8 mouse cellular contexts compared by ENCODE assay signal in genomic region chr2:92422388-92423135, GRCm38 (mm10). TPM values are rescaled to one million over a fixed set of nuclear protein-coding genes. Genes with fewer than 3 reads are reported as not detected.
DNase-seq lines count a peak whose midpoint lies in the region; ATAC-seq and TF ChIP-seq lines count a peak whose summit lies in the region.

No protein-coding gene starts in this region.

- no peaks in the 10 kb centered on the region for H3K9me3 ChIP-seq in intestine, postnatal 0 days (ENCODE audit: control insufficient read depth)
- no peaks in the 10 kb centered on the region for H3K9me3 ChIP-seq in intestine, embryonic 15.5 days
- no peaks in the 10 kb centered on the region for H3K9me3 ChIP-seq in CH12.LX (replicated peaks; ENCODE audit: low read length)

- H3K27me3 ChIP-seq in intestine, postnatal 0 days (replicated peaks; ENCODE audit: control insufficient read depth, insufficient read depth, low read length): no peaks in the 10 kb centered on the region
- H3K27me3 ChIP-seq in intestine, embryonic 15.5 days (replicated peaks): no peaks in the 10 kb centered on the region
- no peaks in the 10 kb centered on the region for H3K27me3 ChIP-seq in CH12.LX (replicated peaks)

- in situ Hi-C loops in CH12.LX (cut with MboI; ENCODE audit: low pct_ligation_motif_present, low pct_unique_long_range_greater_than_20kb, low sequenced_read_pairs): no loop called here

- H3K27ac ChIP-seq in intestine, postnatal 0 days (ENCODE audit: low read depth, low read length): no peak overlapping the region
- H3K27ac ChIP-seq in intestine, embryonic 15.5 days: no peak overlapping the region
- H3K27ac ChIP-seq in CH12.LX (ENCODE audit: insufficient read depth, low read depth): no peak overlapping the region

- WGBS in intestine, postnatal 0 days: 75% methylated on average over 10 of the region's 10 CpGs
- WGBS in intestine, embryonic 15.5 days: 63% methylated on average over 10 of the region's 10 CpGs

- dilution Hi-C loops in CH12.LX (cut with MboI; ENCODE audit: extremely low pct_ligation_motif_present, extremely low pct_unique_long_range_greater_than_20kb, low sequenced_read_pairs): no loop called here

- TF ChIP-seq EP300 in CH12.LX (IDR thresholded peaks at IDR 0.05; ENCODE audit: low read length): no peak

- H3K9ac ChIP-seq in intestine, postnatal 0 days (ENCODE audit: low read depth, low read length): no peak overlapping the region
- no peak overlapping the region for H3K9ac ChIP-seq in intestine, embryonic 15.5 days
- H3K9ac ChIP-seq in CH12.LX (ENCODE audit: insufficient read depth, low read depth): no peak overlapping the region

- DNase-seq in adrenal gland, adult 2 months: peak; percentile 23
- no peak for DNase-seq in adrenal gland, postnatal 4 days (ENCODE audit: low spot score in 2 of 2)
- no peak for DNase-seq in CH12.LX (ENCODE audit: extremely low read depth)
- no peak for DNase-seq in layer of hippocampus, postnatal 10 days (ENCODE audit: low spot score in 2 of 2)
- DNase-seq in right cerebral cortex, postnatal 14 days: no peak

- TF ChIP-seq CTCF in intestine, postnatal 0 days (IDR thresholded peaks at IDR 0.05; ENCODE audit: low read depth): peak; percentile 58
- peak; percentile 18 to 41; a peak in 2 of 4 replicates for TF ChIP-seq CTCF in CH12.LX (conservative IDR thresholded peaks at IDR 0.05 in 1 of 2, IDR thresholded peaks at IDR 0.05 in 1 of 2; ENCODE audit: low read depth in 2 of 2, low read length in 2 of 2)

- no peak for ATAC-seq in intestine, postnatal 0 days
- ATAC-seq in intestine, embryonic 15.5 days: no peak
- ATAC-seq in granulocyte monocyte progenitor cell, adult 5-6 weeks (replicated peaks; ENCODE audit: poor library complexity, severe bottlenecking): peak; percentile 86

- no peak for TF ChIP-seq POLR2A in CH12.LX (IDR thresholded peaks at IDR 0.05; ENCODE audit: low read depth, low read length)

- H3K4me2 ChIP-seq in intestine, postnatal 0 days (replicated peaks; ENCODE audit: low read depth): no peak overlapping the region
- no peak overlapping the region for H3K4me2 ChIP-seq in intestine, embryonic 15.5 days (replicated peaks)
- H3K4me2 ChIP-seq in CH12.LX (ENCODE audit: insufficient read depth, low read depth, poor library complexity, severe bottlenecking): no peak overlapping the region

- H3K36me3 ChIP-seq in intestine, postnatal 0 days (ENCODE audit: control insufficient read depth, insufficient read depth): peaks cover 73% of the 10 kb centered on the region
- peaks cover 38% of the 10 kb centered on the region for H3K36me3 ChIP-seq in intestine, embryonic 15.5 days
- peaks cover 85 to 100% of the 10 kb centered on the region in 2 experiments for H3K36me3 ChIP-seq in CH12.LX (replicated peaks in 1 of 2; ENCODE audit: control insufficient read depth in 1 of 2, insufficient read depth in 1 of 2, low read length in 1 of 2)

- no peak; the same call in none of the 2 replicates for TF ChIP-seq RAD21 in CH12.LX (IDR thresholded peaks at IDR 0.05; ENCODE audit: low read depth, low read length)

- no peak overlapping the region for H3K4me3 ChIP-seq in intestine, postnatal 0 days (ENCODE audit: low read depth, low read length)
- H3K4me3 ChIP-seq in intestine, embryonic 15.5 days (replicated peaks): no peak overlapping the region
- no peak overlapping the region for H3K4me3 ChIP-seq in CH12.LX (replicated peaks in 1 of 3; ENCODE audit: low read depth in 2 of 3, low read length in 2 of 3, poor library complexity in 1 of 3)

- H3K79me2 ChIP-seq in CH12.LX (replicated peaks; ENCODE audit: control insufficient read depth, extremely low read depth, insufficient read depth, poor library complexity, severe bottlenecking): peaks cover 5% of the 10 kb centered on the region; the same call in 1 of the 2 replicates

- peaks cover 11% of the 10 kb centered on the region for H3K4me1 ChIP-seq in intestine, postnatal 0 days (replicated peaks; ENCODE audit: control insufficient read depth, insufficient read depth, low read length)
- peaks cover 32% of the 10 kb centered on the region for H3K4me1 ChIP-seq in intestine, embryonic 15.5 days (replicated peaks)
- H3K4me1 ChIP-seq in CH12.LX (ENCODE audit: control insufficient read depth in 1 of 2, insufficient read depth in 2 of 2): peaks cover 0 to 14% of the 10 kb centered on the region in 2 experiments; a peak in 2 of 4 replicates

TF ChIP-seq in CH12.LX, 34 proteins besides CTCF, POLR2A, EP300 and RAD21:
- no peak; the same call in 1 of the 2 replicates for TF ChIP-seq SMC3 (IDR thresholded peaks at IDR 0.05; ENCODE audit: low read depth, low read length)
- TF ChIP-seq TBP (conservative IDR thresholded peaks at IDR 0.05; ENCODE audit: low read depth, low read length): no peak
- no peak for TF ChIP-seq NRF1 (IDR thresholded peaks at IDR 0.05; ENCODE audit: low read depth, low read length)
- TF ChIP-seq ZNF384 (IDR thresholded peaks at IDR 0.05; ENCODE audit: low read depth, low read length): no peak
- TF ChIP-seq POLR2AphosphoS2 (IDR thresholded peaks at IDR 0.05; ENCODE audit: low read depth, low read length): no peak
TF ChIP-seq in CH12.LX: peak in this region for 0.

RNA-seq across cellular contexts. Expression of gene Cry2, which starts 11.3 kb away (rescaled TPM):
- 10 to 100 TPM; 32.9 to 45.1 TPM for total RNA-seq in adrenal gland, adult 2 months (2021)
- polyA plus RNA-seq in adrenal gland, adult 2 months (2012; rRNA removed): 27.6 and 53.8 TPM in 2 replicates
- total RNA-seq in adrenal gland, postnatal 4 days (2021): 10 to 100 TPM; 58.6 to 65.8 TPM
- 10.0 and 11.7 TPM in 2 replicates for polyA plus RNA-seq in intestine, postnatal 0 days (2015; fragmentation: Nextera tagmentation; extraction: Ambion mirVana)
- 14.5 and 15.8 TPM in 2 replicates for polyA plus RNA-seq in intestine, embryonic 15.5 days (2015; fragmentation: Nextera tagmentation; extraction: Ambion mirVana)
- total RNA-seq in CH12.LX (2012; rRNA removed): 8.8 and 12.7 TPM in 2 replicates
- total RNA-seq in CH12.LX (2014; rRNA removed): 3.7 and 4.3 TPM in 2 replicates
- polyA plus RNA-seq in CH12.LX (2012; ENCODE audit: insufficient read length, low read depth): 15.2 and 15.9 TPM in 2 replicates
- 12.3 and 15.8 TPM in 2 replicates for total RNA-seq in granulocyte monocyte progenitor cell, adult 5-6 weeks (2014; fragmentation: Nextera tagmentation)
- total RNA-seq in granulocyte monocyte progenitor cell, adult 5-6 weeks (2017): 8.4 and 8.7 TPM in 2 replicates
- 10 to 100 TPM; 89.1 to 94.8 TPM for total RNA-seq in layer of hippocampus, postnatal 10 days (2021)

RNA-seq across cellular contexts. Expression of gene Mapk8ip1, which starts 21.5 kb away (rescaled TPM):
- 10 to 100 TPM; 30.2 to 34.9 TPM for total RNA-seq in adrenal gland, adult 2 months (2021)
- polyA plus RNA-seq in adrenal gland, adult 2 months (2012; rRNA removed): 60.9 and 67.1 TPM in 2 replicates
- total RNA-seq in adrenal gland, postnatal 4 days (2021): 10 to 100 TPM; 48.9 to 52.3 TPM
- polyA plus RNA-seq in intestine, postnatal 0 days (2015; fragmentation: Nextera tagmentation; extraction: Ambion mirVana): 7.2 and 7.4 TPM in 2 replicates
- polyA plus RNA-seq in intestine, embryonic 15.5 days (2015; fragmentation: Nextera tagmentation; extraction: Ambion mirVana): 19.4 and 21.3 TPM in 2 replicates
- total RNA-seq in CH12.LX (2012; rRNA removed) (4.1 and 5.4 TPM in 2 replicates), CH12.LX (2014; rRNA removed) (5.0 and 5.5 TPM in 2 replicates)
- polyA plus RNA-seq in CH12.LX (2012; ENCODE audit: insufficient read length, low read depth): 11.0 and 13.0 TPM in 2 replicates
- not detected in 2 replicates for total RNA-seq in granulocyte monocyte progenitor cell, adult 5-6 weeks (2014; fragmentation: Nextera tagmentation)
- total RNA-seq in granulocyte monocyte progenitor cell, adult 5-6 weeks (2017): not detected in 2 replicates
- total RNA-seq in layer of hippocampus, postnatal 10 days (2021): 100 to 1,000 TPM; 385 to 403 TPM

RNA-seq across cellular contexts. Expression of gene Slc35c1, which starts 37.8 kb away (rescaled TPM):
- total RNA-seq in adrenal gland, adult 2 months (2021): 10 to 100 TPM; 14.3 to 23.2 TPM
- 50.9 and 98.4 TPM in 2 replicates for polyA plus RNA-seq in adrenal gland, adult 2 months (2012; rRNA removed)
- 10 to 100 TPM; 22.7 to 23.7 TPM for total RNA-seq in adrenal gland, postnatal 4 days (2021)
- polyA plus RNA-seq in intestine, postnatal 0 days (2015; fragmentation: Nextera tagmentation; extraction: Ambion mirVana): 51.9 and 59.2 TPM in 2 replicates
- polyA plus RNA-seq in intestine, embryonic 15.5 days (2015; fragmentation: Nextera tagmentation; extraction: Ambion mirVana): 37.3 and 44.5 TPM in 2 replicates
- total RNA-seq in CH12.LX (2012; rRNA removed) (7.3 and 8.7 TPM in 2 replicates), CH12.LX (2014; rRNA removed) (2.8 and 4.1 TPM in 2 replicates)
- 18.4 and 22.7 TPM in 2 replicates for polyA plus RNA-seq in CH12.LX (2012; ENCODE audit: insufficient read length, low read depth)
- 84.7 and 86.6 TPM in 2 replicates for total RNA-seq in granulocyte monocyte progenitor cell, adult 5-6 weeks (2014; fragmentation: Nextera tagmentation)
- total RNA-seq in granulocyte monocyte progenitor cell, adult 5-6 weeks (2017): 23.4 and 23.8 TPM in 2 replicates
- 10 to 100 TPM; 17.1 to 17.2 TPM for total RNA-seq in layer of hippocampus, postnatal 10 days (2021)

RNA-seq across cellular contexts. Expression of gene 1700029I15Rik, which starts 40.2 kb away (rescaled TPM):
- total RNA-seq in adrenal gland, adult 2 months (2021): 10 to 100 TPM in 1 of 2 experiments, 1 to 10 TPM in 1; 4.9 to 14.6 TPM
- polyA plus RNA-seq in adrenal gland, adult 2 months (2012; rRNA removed): 10.5 and 15.0 TPM in 2 replicates
- total RNA-seq in adrenal gland, postnatal 4 days (2021): 10 to 100 TPM; 13.8 to 13.9 TPM
- polyA plus RNA-seq in intestine, postnatal 0 days (2015; fragmentation: Nextera tagmentation; extraction: Ambion mirVana): 2.1 and 3.1 TPM in 2 replicates
- 2.9 and 3.0 TPM in 2 replicates for polyA plus RNA-seq in intestine, embryonic 15.5 days (2015; fragmentation: Nextera tagmentation; extraction: Ambion mirVana)
- total RNA-seq in CH12.LX (2012; rRNA removed) (2.9 and 3.4 TPM in 2 replicates), CH12.LX (2014; rRNA removed) (0.39 and 0.67 TPM in 2 replicates)
- polyA plus RNA-seq in CH12.LX (2012; ENCODE audit: insufficient read length, low read depth): 3.0 and 5.0 TPM in 2 replicates
- 0.24 and 5.1 TPM in 2 replicates for total RNA-seq in granulocyte monocyte progenitor cell, adult 5-6 weeks (2014; fragmentation: Nextera tagmentation)
- 0.82 and 3.6 TPM in 2 replicates for total RNA-seq in granulocyte monocyte progenitor cell, adult 5-6 weeks (2017)
- 1 to 10 TPM; 5.1 to 5.7 TPM for total RNA-seq in layer of hippocampus, postnatal 10 days (2021)

RNA-seq across cellular contexts. Expression of gene Large2, which starts 47.9 kb away (rescaled TPM):
- 1 to 10 TPM in 1 of 2 experiments, under 1 TPM in 1; 0.45 to 1.4 TPM for total RNA-seq in adrenal gland, adult 2 months (2021)
- polyA plus RNA-seq in adrenal gland, adult 2 months (2012; rRNA removed): 1.3 and 2.2 TPM in 2 replicates
- total RNA-seq in adrenal gland, postnatal 4 days (2021): 10 to 100 TPM in 1 of 2 experiments, 1 to 10 TPM in 1; 4.7 to 12.0 TPM
- polyA plus RNA-seq in intestine, postnatal 0 days (2015; fragmentation: Nextera tagmentation; extraction: Ambion mirVana): 8.3 and 9.1 TPM in 2 replicates
- 10.0 and 11.8 TPM in 2 replicates for polyA plus RNA-seq in intestine, embryonic 15.5 days (2015; fragmentation: Nextera tagmentation; extraction: Ambion mirVana)
- total RNA-seq in CH12.LX (2012; rRNA removed): 1.4 and 1.5 TPM in 2 replicates
- 0.19 TPM in 1 of 2 replicates, not detected in the other for total RNA-seq in CH12.LX (2014; rRNA removed)
- polyA plus RNA-seq in CH12.LX (2012; ENCODE audit: insufficient read length, low read depth): 0.45 and 0.89 TPM in 2 replicates
- total RNA-seq in granulocyte monocyte progenitor cell, adult 5-6 weeks (2014; fragmentation: Nextera tagmentation): 0.75 and 2.5 TPM in 2 replicates
- 0.13 TPM in 1 of 2 replicates, not detected in the other for total RNA-seq in granulocyte monocyte progenitor cell, adult 5-6 weeks (2017)
- under 1 TPM; 0.45 to 0.64 TPM for total RNA-seq in layer of hippocampus, postnatal 10 days (2021)

Comparison
In these comparisons a context has a peak if more than half of its experiments do, and no peak if none do; other contexts are left out.
1. RNA of gene Mapk8ip1, which starts 21.5 kb away (total RNA-seq): 385 to 403 TPM in layer of hippocampus, postnatal 10 days; 48.9 to 52.3 TPM in adrenal gland, postnatal 4 days, 30.2 to 34.9 TPM in adrenal gland, adult 2 months, 4.1 to 5.5 TPM in CH12.LX and not detected in granulocyte monocyte progenitor cell, adult 5-6 weeks; every median in the first group is over 4 times any median in the second.